Mouse (Mus musculus): Measurements from ENCODE around the gene Runx1.

GRCm38 (mm10) chr16:92685766-92686315, 140.1 kb downstream of the Runx1 start:
- TF ChIP-seq CTCF (IDR thresholded peaks at IDR 0.05; ENCODE audit: low read depth): no peak
- no peak for TF ChIP-seq EP300 (IDR thresholded peaks at IDR 0.05; ENCODE audit: low read depth)

All from liver, postnatal 0 days (tissue).